Mouse (Mus musculus) left cerebral cortex, adult 11 months (tissue): ENCODE results near the gene Cbln4.

ENCODE experiments used
- DNase-seq: peaks from one replicate; pipeline ENCODE4 v3.0.0; 2022; ENCODE audit warnings: low spot score

Cbln4 gene

DNA sequence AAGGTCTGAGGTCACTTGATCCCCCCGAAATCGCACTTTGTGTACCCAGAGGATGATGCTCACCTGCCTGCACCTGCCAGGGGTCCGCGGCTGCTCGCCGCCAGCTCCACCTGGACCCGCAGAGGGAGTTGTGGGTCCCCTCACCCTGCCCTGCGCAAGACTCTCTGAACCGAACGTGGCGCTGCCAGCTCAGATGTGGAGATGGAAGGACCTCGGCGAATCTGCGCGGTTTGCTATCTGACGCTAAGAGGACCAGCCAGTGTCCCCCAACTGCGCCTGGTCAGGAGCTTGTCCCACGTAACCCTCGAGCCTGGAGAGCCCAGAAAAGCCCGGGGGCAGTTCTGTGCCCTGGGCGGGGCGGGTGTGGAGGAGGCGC is at the start of gene Cbln4:
TSS of gene Cbln4 (minus strand) at position 232 of the 376 bp plus-strand sequence.
- no peak for DNase-seq

DNA sequence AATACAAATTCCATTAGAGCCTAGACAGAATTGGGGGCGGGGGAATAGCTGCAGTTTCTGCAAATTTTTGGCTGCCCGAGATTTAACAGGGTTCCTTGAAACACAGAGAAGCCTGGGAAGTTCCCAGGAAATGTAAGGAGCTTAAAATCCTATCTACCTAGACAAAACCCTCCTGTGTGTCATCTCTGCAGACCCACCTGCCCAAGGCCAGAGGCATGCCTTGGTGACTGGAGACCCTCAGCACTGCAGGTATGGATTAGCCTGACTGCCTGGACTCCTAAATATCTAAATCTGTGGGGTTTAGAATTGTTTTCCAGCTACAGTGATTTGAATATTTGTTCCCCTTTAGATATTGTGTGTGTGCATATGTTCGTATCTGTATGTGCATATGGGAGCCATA is 35.3 kb upstream of the Cbln4 start:
- no peak for DNase-seq

DNA sequence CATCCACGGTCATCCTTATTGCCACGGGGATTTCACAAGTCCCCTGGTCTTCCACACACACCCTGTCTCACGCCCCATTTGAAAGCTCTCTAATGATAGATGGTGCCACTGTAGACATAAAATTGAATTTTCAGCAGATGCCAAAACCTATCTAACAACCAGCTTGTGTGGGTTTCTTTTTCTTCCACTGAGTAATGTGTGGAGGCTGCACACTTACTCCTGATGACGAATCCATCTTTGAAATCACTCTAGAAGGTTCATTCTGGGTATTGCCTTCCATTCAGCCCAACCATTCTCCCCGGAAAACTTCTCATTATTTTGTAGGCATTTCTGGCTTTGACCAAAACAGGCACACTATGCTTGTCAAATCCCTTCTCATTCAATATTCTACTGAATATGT is 33.0 kb upstream of the Cbln4 start:
- no peak for DNase-seq

DNA sequence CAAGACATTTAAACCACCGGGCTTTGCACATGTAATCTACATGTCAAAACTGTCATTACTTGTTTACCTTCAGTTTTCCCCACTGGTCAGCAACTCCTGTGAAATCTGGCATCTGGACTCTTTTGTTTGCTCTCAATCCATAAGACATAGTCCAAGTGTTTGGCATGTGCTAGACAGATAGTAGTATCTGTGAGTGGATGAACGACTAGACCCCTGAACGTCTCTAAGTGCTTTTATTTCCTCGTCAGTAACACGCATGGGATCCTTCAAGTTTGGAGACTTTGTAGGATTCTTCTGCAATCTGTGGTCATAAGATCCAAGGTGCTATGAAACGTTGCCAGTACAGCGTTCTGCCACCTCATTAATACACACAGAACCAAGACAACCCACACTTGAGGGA is 19.6 kb upstream of the Cbln4 start:
- no peak for DNase-seq

DNA sequence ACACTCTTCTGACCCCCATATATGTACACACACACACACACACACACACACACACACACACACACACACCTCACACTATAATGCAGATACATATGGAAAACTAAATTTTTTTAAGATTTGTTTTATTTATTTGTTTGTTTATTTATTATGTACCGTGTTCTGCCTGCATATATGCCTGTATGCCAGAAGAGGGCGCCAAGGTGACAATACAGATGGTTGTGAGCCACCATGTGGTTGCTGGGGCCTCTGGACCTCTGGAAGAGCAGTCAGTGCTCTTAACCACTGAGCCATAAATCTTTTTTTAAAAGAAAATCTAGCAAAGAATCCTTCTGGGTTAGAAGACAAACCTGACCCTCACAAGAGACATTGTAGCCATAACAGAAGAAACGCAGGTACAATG is 16.5 kb upstream of the Cbln4 start:
- no peak for DNase-seq

DNA sequence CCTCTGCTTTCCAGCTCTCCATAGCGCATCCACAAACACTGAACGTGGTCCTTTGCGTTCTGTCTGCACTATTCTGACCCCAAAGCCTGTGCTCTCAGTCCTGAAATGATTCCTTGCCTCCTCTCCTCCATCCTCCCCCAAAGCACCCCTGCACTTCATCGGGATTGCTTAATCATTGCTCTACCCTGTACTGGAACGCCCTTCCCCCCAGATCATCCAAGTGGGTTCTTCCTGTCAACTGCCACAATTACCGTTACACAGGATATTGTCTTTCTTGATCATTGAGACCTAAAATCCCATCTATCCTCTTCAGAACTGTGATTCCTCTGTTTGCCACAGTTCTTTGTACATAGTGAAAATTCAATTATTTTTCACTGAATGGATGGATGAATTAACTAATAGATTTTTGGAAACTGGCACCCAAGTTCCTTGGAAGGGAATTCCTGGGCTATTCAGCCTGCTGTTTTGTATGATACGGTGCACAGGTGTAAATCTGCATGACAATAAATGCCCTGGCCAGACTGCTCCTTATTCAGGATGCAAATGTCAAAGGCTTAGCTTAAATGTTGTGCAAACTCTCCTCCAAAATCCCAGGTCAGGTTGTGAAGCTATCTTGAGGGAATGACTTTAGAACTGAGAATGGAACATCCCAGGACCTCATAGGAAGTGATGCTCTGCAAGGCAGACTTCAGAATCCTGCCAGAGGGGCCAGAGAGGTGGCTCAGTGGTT is 15.8 kb upstream of the Cbln4 start:
- DNase-seq, result no peak

DNA sequence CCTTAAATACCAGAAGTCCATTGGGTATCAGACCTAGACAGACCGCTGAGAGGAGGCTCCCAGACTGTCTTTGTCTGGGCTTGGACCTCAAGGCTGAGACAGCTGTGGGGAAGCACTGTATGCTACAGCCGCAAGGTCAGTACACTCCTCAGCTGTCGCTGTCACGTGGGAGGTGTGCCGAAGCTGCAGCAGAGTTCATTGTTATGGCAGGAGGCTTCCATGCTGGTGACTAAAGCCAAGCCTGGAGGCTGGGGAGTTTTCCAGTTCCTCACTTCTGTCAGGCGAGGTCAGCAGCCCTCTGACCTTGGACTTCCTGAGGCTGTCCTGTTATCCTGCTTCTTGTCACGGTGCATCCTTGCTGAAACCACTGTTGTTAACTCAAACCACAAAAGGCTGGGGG is 2.7 kb upstream of the Cbln4 start:
- DNase-seq, result no peak

DNA sequence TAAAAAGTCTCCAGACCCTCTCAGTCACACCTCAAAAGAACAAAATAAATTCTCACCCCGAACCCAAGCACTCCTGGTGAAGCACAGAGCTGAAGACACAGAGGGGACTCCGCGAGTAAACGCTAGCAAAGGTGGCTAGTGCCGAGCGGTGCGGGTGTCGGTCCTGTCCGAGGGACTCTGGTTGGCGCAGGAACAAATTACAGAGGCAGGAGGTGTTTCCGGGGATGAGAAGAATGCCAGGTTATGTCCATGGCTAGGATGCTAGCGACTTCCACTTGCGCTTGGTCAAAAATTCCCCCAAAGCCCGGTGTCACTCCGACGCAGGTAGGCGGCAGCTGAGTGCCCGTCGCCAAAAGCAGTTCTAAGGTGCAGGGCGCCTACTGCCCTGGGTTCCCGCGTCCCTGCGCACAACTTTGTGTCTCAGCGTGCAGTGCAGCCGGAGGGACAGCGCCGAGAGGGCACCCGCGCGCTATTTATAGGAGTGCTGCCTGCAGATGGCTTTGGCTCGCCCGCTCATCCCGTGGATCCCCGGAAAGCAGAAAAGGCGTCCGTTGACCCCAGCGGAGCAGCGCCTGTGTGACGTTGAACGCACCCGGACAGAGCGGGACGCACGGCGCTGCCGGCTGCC is 545 bp downstream of the Cbln4 start:
- DNase-seq, result no peak

DNA sequence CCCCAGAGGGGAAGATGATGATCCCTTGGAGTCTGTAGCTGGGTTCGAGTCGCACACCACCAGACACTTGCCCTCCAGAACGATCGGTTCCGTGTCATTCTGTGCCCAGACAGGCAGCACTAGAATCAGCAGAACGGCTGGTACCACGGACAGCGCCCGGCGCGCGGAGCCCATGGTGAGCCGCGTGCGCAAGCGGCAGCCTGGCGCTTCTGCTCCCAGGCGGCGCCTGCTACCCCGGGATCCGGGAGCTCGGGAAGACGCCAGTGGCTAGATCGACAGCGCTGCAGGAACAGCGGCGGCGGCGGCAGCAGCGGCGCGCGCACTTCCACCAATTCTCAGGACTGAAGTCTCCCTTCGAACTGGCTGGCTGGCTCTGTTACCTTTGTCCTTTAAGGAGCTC is 1.1 kb downstream of the Cbln4 start:
- peak; percentile 11 for DNase-seq

DNA sequence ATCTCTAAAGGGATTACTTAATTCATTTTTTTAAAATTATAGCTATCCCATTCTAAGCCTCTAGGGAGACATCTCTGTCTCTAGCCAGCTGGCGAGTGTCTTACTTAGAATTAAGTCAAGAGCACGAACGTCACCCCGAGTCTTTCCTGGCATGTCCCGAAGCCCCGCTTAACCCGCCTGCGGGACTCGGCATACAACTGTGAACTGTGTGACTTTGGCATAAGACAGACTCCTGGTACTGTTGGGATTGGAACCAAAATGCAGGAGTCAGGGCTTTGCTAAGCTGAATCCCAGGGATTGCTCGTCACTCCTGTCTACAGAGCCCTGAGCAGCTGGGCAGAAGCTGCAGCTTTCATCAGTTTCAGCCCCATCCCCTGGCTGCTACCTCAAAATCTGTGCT is 2.4 kb downstream of the Cbln4 start:
- DNase-seq, result no peak

DNA sequence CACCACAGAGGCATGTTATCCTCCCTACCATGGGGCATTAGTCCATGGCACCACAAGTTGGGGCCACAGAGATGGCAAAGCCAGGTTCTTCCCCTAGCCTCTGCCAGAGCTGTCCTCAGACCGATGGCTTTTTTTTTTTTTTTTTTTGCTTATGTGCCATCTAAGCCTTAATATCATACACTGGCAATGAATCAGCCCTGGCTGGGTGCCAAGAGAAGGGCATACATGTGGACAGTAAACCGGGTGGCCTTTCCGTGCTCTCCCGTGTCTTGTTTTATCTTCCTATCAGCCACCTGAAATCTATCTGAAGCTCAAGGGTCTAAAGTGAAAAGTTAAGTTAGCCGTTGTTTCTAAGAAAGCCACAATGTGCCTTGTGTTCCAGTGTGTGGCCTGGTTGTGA is 3.7 kb downstream of the Cbln4 start:
- no peak for DNase-seq

DNA sequence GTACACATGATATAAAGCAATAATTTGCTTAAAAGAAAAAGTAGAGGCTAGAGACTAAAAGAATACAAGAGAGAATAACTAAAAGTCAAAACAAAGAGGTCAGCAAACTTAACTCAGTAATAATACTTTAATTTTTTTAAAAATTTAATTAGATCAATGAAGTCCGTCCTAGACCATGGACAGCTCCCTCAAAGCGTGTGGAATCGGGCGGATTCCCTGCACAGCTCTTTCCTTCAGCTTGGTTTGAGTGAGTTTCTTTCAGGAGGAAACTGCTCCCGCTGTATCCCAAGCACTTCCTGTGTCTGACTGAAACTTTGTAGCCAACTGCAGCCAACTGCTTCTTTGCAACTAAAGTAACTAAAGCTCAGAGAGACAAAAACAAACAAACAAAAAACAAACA is 9.0 kb downstream of the Cbln4 start:
- DNase-seq, result no peak

DNA sequence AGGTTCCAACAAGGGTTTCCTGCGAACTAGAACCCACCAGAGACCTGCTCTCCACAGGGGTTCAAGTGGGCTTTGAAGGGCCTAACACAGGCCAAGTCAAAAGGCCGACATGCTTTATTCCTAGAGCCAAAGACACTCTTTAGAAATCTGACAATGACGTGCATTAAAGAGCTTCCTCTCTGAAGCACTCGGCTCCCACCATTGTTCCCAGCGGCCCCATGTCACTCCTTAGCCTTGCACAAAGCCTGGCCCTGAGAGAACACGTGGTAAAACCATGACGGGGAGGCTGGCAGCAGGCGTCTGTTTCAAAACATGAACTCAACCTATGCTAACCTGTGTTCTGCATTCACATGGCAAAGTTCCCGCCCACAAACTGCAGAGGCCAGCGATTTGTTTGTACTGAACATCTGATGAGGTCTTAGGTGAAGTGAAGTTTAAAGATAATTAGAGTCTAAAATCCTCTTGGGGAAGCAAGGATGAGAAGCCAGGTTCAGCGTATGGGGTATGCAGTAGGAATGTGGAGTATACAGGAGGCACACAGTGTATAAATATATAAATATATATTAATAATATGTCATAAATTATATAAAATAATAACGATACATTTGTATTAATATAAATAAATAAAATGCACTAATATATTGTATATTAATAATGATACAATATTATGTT is 17.7 kb downstream of the Cbln4 start:
- no peak for DNase-seq

DNA sequence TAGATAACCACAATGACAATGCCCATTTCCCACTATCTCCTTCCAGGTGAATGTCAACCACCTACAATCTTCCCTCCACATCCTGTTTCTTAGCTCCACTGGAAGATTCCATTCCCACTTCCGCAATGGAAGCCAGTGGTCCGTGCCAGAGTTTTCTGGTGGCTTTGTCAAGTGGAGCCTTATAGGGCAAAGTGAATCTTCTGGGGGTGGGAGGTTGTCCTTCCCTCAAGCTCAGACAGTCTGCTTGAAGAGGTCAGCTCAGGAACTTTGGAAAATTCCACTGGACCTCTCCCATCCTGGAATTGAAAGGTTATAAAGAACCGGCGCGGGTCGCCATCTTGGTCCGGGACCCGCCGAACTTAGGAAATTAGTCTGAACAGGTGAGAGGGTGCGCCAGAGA is 36.5 kb downstream of the Cbln4 start:
- DNase-seq, result no peak

DNA sequence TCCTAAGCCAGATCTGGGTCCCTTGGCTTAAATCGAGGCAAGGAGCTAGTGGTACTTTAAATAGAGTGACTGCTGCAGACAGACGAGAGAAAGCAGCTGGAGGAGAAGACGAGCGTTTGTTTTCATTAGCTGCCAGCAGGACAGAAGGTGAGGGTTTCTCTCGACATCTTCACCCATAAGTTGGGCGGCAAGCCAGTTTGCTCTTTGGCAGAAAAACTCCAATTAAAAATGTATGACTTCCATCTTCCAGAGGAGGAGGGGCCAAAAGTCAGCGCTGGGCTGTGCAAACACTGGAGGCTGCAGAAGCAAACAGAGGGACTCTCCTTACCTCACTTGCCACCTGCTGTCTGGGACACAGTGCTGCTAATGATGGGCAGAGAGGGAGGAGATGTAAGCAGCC is 37.3 kb downstream of the Cbln4 start:
- DNase-seq, result no peak

DNA sequence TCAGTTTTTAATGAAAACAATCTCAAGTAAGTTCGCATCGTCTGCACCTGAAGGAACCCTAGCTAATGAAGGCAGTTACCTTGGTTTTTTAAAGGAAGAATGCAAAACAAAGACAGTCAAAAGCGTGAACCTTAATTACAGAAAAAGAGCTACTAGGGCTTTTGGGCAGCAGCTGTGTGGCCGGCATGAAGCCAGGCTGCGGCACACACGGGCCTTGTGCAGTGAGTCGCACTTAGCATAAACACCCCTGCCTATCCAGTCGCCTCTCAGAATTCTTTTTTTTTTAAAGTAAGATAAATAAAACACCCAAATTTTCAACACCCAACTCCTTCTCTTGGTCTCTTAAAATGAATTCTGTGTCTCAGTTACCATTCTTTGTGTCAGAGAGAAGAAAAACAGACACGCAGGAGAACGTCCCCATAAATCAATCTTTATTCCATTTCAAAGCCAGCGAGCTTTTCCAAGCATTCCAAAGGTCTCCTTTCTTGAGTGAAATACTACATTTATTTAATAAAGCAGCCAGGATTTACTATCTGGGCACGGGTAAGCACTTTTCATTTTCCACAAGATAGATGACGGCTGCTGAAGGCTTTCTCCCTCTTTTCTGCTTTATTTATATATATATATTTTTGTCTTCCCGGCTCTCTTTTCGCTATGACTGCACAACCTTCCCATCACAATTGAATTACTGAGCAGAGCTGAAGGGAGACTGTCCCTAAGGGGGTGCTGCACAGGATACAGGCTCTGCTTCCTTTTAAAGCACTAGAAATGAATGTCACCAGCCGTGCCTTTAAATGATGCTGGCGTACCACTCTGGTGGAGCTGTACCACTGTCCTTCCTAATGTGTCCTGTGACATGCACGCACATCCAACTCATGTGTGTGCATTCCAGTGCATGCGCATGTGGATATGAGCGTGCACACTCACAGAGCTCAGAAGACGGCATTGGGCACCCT is 39.0 kb downstream of the Cbln4 start:
- DNase-seq, result no peak

DNA sequence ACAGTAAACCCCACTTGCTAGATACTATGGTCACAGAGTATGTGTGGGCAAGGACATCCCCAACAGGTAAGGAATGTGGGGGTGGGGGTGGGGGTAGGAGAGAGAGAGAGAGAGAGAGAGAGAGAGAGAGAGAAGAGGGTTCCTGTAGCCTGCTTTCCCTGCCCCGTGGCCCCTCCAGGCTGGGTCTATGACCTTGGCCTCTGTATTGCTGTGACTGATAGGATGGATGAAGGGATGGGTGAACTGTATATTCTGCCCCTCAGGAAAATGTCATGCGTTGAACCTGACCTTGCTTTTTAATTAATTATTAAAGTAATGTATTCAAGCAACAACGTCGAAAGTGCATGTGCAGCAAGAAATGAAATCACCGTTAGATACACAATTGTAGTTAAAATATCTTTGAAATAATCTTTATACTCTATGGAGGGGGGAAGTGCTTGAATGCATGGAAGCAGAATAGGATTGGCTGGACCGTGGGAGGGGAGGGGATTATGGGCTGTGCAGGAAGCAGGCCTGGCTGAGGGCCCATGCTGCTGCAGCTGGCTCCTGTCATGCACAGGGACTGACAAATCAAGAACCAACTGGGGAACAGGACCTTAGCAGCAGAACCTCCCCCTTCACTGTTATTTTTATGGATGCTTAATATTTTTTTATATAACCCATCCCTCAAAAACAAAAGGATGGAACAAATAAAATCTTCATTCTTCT is 46.1 kb downstream of the Cbln4 start:
- DNase-seq, result no peak

DNA sequence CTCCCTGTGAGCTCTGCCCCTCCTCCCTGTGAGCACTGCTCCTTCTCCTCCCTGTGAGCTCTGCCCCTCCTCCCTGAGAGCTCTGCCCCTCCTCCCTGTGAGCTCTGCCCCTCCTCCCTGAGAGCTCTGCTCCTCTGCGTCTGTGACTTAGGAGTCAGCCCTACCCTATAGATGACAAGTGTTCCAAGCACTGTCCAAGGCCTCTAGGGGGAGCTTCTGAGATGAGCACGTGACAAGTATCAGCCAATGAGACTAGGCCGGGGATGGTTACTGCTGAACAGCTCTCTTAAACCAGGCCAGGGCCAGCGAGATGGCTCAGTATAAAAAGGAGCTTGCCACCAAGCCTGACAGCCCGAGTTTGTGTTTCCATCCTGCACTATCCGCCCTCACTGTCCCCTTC is 48.4 kb downstream of the Cbln4 start:
- no peak for DNase-seq

DNA sequence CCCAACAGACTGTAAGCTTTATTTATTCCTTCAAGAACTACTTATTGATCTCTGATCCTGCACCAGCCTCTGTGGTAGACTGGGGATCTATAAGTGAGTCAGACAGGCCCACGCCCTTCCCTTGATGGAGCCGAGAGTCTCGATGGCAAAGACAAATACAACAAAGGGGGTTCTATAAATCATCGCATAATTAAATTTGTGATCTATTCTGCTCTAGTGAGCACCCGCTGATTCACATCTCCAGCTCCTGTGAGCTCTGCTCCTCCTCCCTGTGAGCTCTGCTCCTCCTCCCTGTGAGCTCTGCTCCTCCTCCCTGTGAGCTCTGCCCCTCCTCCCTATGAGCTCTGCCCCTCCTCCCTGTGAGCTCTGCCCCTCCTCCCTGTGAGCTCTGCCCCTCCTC is 49.0 kb downstream of the Cbln4 start:
- DNase-seq, result no peak

DNA sequence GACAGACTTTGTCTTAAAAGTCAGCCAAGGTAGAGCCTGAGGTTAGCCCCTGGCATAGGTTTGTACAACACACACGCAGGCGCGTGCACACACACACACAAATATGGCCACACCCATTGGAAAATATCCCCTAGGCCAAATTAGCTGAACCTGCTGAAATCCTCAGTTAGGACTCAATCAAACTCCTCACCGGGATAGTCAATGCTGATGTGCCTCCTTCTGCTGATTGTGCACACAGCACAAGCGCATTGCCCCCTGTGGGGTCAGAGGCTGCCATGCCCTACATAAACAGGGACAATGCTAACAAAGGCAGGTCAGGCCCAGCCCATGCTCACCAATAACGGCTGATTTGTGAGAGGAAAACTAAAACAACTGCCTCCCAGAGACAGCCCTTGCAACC is 56.6 kb downstream of the Cbln4 start:
- DNase-seq, result no peak
